Mouse (Mus musculus) thymus, adult 18-20 months (tissue): ENCODE results near the gene Ltbp3.

Experiments
- DNase-seq, 2 experiments: peaks; one replicate each; pipeline ENCODE4 v3.0.0; 2022; ENCODE audit warnings: mixed read lengths in 2 of 2

The Ltbp3 gene

DNA sequence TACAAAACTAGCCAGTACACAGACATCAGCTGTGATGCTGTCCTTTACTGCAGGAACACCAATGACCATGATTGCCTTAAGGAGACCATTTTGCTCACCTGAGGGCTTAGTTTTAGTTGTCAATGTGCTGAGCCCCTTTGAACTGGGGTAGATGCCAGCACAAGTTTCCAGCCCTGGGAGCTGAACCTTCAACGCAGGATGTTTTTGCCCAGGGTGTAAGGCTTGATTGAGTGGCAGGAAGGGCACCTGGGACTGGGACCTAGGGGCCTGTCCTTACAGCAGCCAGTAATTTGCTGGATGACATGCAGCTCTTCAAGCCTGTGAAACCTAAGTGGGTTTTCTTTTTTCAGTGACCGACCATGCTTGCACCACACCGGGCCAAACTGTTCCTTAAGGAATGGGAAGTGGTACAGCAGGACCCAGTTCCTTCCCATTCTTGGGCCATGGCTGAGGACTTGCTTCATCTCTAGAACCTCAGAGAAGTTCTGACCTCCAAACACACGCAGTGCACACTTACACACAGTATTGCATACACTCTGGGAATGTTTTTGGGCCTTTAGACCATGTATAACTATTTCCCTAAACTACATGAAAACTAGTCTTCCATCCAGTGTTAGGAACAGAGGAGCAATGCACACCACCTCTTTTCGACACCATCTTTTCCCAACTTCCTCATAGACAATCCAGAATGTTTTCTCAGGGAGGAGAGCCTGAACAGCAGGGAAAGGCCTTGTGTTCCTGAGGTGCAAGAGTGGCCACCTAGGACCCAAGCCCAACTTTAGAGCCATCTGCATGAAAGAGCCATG, 54.3 kb downstream of the Ltbp3 start:
- DNase-seq: no peak

DNA sequence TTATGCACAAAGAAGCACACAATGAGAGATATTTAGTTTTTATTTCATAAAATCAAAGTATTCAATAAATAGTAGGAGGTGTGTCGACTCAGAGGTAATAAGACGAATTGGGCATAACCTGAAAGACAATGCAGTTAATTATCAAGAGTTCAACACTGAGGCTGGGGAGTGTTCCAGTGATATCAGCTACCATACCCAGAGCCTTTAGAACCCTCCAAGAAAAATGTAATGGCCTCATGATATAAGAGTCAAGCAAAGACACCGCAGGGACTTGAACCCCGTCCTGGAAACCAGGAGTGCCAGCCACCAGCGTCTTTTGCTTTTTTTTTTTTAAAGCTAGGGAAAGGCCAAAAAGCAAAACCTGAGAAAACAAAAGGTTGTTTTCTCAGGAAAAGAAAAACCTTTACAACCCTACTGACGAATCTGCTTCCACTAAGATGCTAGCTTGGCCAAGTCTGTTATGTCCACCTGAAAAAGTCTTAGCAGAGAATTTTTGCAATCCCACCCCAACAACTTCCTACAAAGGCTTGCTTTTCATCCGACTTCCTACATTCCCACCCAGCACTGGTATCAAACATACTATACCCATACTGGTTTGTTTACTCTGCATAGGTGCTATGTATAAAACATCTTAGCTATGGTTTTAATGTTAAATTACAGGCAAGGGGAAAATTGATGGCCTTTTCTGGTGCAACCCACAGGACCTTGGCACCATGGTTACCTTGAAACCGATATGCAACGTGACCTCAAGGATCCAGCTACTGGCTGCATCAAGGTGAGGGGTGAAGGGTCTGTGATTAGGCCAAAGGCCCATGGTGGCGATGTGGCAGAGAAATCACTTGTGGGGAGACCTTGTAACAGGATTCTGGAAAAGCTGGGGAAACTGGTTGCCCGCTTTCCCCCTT, 55.2 kb downstream of the Ltbp3 start:
- no peak for DNase-seq

DNA sequence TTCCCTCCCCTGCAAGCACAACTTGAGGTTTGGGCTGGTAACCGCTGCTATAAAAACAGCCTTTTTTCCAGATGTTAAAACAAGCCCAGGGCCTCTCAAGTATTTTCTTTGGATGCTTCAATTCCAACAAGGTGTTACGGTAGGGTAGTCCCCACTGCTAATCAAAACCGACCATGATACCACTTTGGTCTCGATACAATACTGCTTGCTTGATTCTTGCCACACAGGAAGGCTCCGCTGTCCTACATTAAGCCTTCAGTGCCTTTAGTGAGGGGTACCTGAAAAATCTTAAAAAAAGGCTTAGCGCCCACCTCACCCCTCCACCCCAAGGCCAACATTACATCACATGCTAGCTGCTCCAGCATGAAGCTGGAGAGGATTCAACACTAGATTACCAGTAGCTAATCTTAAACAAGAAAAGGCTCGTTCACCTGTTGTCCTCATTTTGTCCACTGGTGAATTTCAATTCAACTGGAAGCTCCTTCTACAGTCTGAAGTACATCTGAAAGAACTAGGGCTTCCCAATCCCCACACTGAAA, 55.9 kb downstream of the Ltbp3 start:
- DNase-seq: no peak

DNA sequence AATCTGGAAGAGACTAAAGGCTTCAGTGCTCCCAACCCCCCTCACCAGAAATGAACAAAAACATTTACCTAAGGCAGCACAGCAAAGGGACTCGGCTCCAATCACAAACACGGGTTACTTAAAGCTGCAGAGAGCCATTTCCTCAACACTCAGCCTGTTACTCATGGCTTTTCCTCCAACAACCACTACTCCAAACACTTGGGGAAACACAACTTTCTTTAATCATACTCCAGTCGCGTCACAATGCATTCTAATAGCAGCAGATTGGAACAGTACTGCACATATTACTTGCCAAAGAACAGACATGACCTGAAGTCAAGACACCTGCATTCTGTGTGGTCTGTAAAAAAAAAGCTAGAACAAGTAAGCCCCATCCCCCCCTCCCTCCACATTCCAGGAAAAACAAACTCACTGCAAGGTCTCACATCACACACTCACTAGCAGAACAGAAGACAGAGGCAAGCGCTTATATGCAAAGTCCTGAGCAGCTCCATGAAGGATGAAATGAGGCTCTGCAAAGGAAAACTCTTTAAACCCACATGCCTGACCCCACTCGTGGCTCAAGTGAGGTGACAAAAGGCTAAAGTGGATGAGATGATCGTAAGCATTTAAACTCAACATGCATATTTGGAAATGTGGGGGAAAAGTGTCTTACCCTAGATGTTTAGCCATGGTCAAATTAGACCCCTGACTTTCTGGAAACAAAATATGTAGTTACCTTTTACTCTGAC, 56.8 kb downstream of the Ltbp3 start:
- no peak for DNase-seq

DNA sequence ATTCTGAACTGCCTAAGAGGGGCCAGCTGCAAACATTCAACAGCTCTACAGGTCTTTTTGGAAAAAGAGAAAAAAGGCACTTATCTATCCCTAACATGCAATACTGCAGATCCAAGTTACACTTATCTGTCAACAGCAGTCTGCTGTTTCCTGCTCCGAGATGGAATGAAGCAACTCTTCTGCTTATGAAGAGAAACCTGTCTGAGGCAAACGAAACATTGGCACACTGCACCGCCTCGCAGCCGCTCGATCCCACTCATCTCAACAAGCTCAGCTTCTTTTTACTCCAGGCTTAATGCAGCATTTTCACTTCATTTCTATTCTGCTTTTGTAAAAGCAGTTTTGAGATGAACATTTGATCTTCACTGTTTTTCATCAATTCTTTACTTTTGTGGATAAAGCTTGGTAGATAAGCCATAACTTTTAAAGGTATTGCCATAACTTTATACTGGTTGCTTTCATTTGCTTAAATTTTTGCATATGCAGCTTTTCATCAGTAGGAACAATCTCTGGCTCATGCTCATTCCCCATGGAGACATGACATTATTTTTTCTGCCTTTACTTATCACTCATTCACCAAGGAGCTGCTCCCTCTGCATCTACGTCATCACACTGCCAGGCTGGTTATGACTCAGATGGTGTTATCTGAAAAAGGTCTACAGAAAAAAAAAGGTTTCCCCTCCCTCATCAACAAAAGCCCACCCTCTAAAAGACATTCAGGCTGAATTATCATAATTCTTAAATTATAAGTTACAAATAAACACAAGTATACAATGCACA, 58.2 kb downstream of the Ltbp3 start:
- no peak for DNase-seq

DNA sequence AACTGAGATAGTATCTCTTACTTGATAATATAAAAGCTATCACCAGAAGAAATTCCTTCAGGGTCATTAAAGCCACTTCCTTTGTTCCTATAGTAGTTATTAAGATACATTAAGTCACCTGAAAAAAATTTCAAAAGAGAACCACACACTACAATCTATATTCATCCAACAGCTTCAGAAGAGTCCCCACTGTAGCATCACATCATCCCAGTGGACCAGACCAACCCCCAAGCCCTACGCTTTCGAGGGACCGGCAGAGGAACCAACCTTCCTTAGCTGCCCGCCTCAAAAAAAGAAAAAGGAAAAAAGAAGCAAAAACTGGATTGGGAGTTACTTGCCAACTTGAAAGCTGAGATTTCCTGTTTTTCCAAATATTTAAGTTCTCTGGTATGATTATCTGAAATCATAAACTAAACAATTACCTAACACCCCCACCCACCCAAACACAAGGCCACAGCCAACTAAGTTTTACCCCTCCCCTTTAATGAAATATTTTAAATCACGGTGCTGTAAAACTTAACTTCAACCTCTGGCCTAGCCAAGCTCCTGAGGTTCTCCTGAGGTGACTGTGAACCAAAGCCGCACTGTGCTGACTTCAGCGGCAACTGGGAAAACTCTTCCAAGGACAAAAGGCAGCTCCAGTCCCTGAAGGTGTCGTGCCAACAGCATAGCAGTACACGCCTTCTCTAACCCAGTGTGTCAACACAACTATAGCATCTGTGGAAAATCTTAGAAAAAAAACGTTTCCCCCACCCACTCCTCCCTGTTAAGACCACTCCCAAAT, 59.1 kb downstream of the Ltbp3 start:
- DNase-seq: no peak

DNA sequence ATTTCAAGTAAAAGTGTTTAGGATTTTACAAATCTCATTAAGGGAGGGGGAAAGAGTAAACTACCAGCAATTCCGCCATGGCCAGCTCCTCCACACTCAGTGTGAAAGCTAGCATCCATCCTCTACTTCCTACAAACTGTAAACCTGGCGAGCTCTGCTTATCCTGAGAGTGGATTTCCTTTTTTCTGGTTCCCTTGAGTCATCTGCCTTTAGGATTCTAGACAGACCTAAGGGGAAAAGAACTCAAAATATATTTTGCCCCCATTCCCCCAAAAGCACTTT, 59.6 kb downstream of the Ltbp3 start:
- no peak for DNase-seq

DNA sequence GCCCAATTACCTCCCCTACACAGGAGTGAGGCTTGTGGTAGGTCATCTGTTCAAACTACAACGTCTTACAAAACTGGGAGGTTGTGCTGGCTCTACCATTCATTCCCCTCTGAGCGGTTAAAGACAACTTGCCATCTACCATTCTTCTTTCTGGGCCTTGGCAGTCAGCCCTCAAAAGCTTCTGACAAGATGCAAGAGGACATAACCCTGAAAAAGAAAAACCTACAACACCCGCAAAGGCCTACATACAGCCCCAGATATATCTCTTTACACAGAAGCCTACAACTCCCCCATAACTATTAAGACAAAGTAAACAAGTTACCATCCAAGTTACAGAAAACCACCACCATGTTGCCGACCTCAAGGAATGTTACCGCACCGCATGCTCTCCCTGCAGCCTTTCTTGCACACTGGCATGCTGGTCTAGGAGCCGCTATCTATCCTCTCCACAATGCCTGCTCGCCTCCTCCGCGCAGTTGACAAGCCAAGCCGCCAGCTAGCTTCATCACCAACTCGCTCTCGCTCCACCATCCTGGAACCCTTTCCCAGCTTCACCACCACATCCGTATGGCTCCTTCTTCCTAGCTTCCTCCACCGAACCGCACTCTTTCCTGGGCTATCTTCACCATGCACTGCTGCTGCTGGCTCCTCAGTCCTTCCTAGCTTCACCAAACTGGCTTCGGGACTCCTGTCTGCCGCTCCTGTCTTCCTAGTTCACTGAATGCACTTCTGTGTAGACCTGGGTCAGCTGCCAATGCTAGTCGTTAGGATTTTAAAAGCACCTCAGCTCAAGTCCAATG, 60.1 kb downstream of the Ltbp3 start:
- DNase-seq: no peak

DNA sequence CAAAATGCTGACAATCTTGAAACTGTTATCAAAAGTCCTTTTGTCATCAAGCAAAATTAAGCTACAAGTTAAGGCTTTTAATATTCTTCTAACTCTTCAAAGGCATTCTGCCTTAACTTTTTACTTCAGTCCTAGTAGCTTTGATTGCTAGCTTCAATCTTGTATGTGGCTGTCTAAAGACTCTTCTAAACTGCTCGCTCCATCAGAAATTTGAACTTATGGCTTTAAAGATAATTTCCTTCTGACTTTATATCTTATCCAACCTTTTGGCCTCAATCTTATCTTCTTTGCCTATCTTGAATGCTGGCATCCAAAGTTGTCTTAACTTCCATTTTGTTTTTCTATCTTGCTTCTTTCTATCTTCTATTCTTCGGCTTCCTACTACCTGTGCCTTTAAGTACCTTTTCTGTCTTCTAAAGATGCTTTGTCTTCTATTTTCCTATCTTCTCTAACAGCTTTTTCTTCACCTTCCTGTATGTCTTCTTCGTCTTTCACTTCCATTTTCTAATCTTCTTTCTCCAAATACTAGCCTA, 60.8 kb downstream of the Ltbp3 start:
- no peak for DNase-seq

DNA sequence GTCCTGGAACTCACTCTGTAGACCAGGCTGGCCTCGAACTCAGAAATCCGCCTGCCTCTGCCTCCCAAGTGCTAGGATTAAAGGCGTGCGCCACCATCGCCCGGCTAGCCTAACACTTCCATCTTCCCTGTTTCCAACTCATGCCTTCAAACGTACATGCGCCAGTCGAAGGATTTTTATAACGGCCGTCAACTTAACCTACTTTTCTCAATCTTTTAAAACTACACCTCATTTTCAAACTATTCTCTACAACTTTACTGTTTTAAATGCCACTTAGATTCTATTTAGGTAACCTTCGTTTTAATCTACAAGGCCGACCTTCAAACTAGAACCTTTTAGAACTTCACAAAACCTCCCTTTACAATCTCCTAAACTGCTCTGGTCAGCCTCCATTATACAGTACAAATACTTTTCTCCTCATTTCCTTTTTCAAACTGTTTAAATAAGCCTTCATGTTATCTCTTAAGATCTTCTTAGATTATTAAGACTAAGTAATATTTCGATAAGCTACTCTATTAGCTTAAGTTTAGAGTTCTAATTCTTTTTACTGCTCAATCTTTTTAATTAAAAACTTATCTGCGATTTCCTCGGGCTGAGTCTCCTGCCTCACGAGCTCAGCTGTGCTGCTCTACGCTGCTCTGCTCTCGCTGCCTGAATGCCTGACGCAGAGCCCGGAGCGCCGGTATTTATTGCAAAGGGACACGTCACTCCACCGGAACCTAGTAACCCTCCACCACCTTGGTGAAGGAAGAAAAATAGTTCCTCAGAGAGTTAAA, 61.5 kb downstream of the Ltbp3 start:
- peak; percentile 85 to 89 for DNase-seq

DNA sequence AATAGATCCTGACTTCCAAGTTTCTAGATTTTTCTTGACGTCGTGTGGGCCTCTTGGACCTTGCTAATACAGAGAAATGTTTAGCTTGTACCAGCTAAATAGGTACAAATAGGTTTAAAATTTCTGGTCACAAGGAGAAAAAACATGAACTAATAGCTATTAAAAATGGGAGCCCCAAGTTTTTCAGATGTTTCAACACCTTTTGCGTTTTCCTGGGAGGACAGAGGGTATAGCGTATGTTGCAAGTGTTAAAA, 62.0 kb downstream of the Ltbp3 start:
- no peak for DNase-seq

DNA sequence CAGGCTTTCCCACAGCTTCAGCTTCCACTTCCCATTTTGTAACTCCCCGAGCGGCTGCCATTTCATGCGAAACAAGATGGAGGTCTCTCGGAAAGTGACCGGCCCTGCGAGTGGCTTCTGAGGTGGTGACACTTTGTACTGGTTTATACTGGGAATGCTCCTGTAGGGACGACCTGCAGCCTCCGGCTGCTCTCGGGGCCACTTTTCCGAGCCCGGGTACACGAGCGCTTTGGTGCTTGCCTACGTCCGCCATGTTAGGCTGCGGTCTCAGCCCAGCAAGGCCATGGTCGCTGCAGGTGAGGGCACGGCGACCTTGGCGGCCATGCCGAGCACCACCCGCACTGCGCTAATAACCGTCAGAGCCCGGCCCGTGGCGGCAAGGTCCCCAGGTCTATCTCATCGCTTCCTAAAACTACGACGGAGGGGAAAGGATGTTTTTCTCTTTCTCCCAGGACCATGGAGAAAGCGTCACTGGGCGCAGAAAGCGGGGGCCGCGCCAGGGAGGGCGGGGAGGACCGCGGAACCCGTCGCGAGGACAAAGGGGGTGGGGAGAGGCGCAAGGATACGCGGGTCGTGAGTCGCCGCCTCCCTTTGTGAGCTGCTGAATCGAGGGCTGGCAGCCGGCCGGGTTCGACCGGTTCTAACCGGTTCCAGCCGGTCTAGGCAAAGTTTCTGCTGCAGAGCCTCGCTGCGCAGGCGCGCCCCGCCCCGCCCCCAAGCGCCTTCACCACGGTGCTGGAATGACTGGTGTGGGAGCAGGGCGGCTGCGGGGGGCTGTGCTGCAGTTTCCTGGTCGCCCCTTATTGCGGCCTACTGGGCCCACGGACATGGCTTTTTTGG, 62.6 kb downstream of the Ltbp3 start:
- peak; percentile 97 to 98 for DNase-seq

DNA sequence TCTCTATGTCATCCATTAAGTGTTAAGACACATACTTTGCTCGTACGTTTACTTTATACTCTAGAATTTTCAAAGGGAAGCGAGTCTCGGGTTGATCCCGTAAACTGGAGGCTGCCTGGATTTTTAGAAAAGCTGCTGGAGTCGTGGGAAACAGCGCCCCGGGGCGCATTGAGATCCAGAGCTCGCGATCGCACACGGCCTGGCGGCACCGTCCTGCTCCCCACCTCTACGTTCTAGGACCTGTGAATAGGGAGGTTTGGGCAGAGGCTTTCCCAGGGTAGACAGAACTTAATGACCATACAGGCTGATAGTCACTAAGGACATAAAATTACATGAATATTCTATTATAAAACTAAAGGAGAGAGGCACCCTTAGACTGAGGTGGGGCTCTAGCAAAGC, 63.2 kb downstream of the Ltbp3 start:
- no peak for DNase-seq

DNA sequence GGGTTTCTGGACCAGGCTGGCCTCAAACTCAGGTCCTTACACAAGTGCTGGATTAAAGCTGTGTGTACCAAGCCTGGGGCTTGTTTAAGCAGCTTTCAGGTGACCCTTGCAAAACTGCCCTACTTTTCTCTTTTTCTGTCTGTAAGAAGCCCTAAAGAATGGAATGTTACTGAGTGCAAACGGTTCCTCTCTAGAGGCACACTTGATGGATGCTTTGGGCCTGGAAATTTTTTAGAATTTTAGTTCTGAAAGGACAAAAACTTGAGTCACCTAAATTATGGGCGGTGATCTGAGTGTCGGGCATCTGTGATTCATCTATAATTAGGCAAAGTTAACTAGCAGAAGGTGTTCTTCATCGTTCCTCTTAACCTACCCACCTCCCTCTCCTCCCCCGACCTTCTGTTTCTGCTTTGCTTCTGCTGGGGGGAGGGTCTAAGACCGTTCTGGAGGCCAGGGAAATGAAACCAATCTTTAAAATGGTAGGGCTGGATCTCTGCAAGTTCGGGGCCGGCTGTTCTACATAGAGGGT, 63.7 kb downstream of the Ltbp3 start:
- DNase-seq: peak in 1 of 2 experiments; percentile 47

DNA sequence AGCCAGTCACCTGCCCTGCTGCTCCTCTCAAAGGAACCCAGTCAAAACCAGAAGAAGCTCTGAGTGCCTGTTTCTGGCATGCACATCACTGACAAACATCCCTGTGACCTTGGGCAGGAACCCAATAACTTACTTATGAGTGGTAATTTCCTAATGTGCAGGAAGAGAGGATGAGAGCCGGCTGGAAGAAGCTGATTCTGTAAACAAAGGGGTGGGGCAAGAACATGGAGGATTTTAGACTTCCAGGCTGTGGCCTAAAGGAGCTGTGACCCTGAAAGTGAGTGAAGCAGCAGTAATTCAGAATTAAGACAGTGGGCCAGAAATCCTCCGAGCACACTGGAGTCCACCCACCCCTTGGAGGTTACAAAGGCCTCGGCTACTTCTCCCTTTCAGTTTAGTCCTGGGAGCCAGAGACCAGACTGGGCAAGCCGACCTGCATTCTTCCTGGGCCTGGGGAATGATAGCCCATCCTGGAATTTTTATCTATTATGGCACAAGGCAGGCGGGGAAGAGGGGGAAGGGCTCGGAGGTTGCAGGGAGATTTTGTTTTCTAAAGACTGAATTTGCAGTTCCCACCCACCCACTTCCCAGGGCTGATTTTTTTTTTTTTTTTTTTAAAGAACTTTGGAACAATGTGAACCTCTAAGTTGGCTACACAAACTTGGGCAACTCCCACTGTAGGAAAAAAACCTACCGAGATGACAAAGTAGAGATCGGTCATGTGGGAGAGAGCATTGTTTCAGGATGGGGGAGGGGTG, 65.5 kb downstream of the Ltbp3 start:
- DNase-seq: no peak

DNA sequence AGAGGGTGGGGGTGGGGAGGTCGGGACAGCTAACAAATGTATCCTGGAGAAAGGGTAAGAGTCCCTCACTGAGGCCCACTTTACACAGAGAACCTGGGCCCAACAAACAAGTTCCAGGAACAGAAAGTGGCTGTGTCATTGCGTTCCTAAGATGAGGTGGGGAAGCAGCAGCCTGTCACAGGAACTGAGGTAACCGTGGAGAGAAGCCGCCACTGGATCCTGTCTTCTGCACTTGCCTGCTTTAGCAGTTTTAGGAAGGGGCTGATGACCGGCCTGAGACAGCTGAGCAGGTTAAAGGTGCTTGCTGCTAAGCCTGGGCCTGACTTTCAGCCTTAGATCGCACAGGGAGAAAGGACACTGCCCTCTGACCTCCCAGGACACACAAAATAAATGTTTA, 66.1 kb downstream of the Ltbp3 start:
- no peak for DNase-seq

DNA sequence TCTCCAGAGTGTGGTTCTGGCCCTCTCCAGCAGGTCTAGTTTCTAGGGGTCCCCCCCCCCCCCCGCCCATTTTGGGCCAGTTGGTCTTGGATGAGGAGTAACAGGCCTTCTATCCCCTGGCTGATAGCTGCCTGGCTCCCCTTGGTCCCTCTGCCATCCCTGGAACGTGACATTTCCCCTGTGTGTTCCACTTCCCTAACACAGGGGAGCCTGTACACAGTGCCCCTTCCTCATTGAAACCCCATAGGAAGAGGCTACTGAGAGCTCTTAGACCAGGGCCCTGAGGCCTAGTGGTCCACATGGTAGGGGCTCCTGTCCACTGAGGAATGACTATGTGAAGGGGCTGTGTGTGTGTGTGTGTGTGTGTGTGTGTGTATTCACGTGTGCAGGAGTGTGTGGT, 67.0 kb downstream of the Ltbp3 start:
- no peak for DNase-seq
